Mouse (Mus musculus) liver, postnatal 0 days (tissue): Measurements from ENCODE around the gene BC048403.

Experiments
- CTCF ChIP-seq: sonication (generic); IDR thresholded peaks from 2 replicates; pipeline ENCODE4 v1.5.1; 2016; ENCODE audit warnings: antibody characterized with exemption, low read depth
- EP300 ChIP-seq: IDR thresholded peaks from 2 replicates; pipeline ENCODE4 v1.6.1; 2016; ENCODE audit warnings: antibody characterized with exemption, low read depth, mild to moderate bottlenecking

DNA sequence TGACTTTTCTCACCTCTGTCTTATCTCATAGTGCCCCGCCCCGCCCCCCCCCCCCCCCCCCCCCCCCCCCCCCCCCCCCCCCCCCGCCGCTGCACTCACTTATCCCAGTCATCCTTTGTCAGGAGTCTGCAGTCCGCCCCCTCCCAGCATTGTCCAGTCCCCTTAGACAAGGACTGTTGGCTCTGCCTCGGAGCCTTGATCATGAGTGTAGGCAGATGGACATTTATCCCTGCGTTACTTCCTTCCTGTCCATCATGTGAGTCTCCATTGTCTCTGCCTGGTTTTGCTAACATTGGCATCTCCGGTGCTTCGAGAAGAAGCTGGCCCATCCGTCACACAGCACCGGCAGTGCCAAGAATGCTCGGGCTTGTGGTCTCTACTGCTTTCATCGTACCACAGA lies 23.5 kb downstream of the BC048403 start:
- no peak for TF ChIP-seq CTCF
- TF ChIP-seq EP300 = no peak
